Mouse (Mus musculus): Measurements from ENCODE around the gene Hexdc. TPM values are rescaled to one million over a fixed set of nuclear protein-coding genes. Genes with fewer than 3 reads are reported as not detected.

Gene Hexdc
- 2.9 and 3.4 TPM in 2 replicates for polyA plus RNA-seq (2012)

GRCm38 (mm10) chr11:121204161-121205006 lies at the start of gene Hexdc, which contains the start of gene Ogfod3:
TSS of gene Hexdc (plus strand) at chr11:121204433.
TSS of gene Ogfod3 (minus strand) at chr11:121204711.
- no peak for TF ChIP-seq GATA1 (IDR thresholded peaks at IDR 0.05; ENCODE audit: low read length)

- TF ChIP-seq GATA1 (IDR thresholded peaks at IDR 0.05; ENCODE audit: low read length): no peak
Observed at GRCm38 (mm10) chr11:121156411-121156891, 47.8 kb upstream of the Hexdc start.

- no peak for TF ChIP-seq GATA1 (IDR thresholded peaks at IDR 0.05; ENCODE audit: low read length)
Observed at GRCm38 (mm10) chr11:121159971-121160370, 44.3 kb upstream of the Hexdc start, which contains the start of gene Uts2r. TSS of gene Uts2r (plus strand) at chr11:121160271.

GRCm38 (mm10) chr11:121160636-121161346 lies 43.4 kb upstream of the Hexdc start:
- TF ChIP-seq GATA1 (IDR thresholded peaks at IDR 0.05; ENCODE audit: low read length): no peak

GRCm38 (mm10) chr11:121163751-121164150 lies 40.5 kb upstream of the Hexdc start:
- no peak for TF ChIP-seq GATA1 (IDR thresholded peaks at IDR 0.05; ENCODE audit: low read length)

GRCm38 (mm10) chr11:121173203-121173602 lies 31.0 kb upstream of the Hexdc start:
- no peak for TF ChIP-seq GATA1 (IDR thresholded peaks at IDR 0.05; ENCODE audit: low read length)

- TF ChIP-seq GATA1 (IDR thresholded peaks at IDR 0.05; ENCODE audit: low read length): no peak
Observed at GRCm38 (mm10) chr11:121174234-121174633, 30.0 kb upstream of the Hexdc start.

GRCm38 (mm10) chr11:121176285-121177270 lies 27.7 kb upstream of the Hexdc start:
- TF ChIP-seq GATA1 (IDR thresholded peaks at IDR 0.05; ENCODE audit: low read length): no peak

- no peak for TF ChIP-seq GATA1 (IDR thresholded peaks at IDR 0.05; ENCODE audit: low read length)
Observed at GRCm38 (mm10) chr11:121189681-121190080, 14.6 kb upstream of the Hexdc start.

- no peak for TF ChIP-seq GATA1 (IDR thresholded peaks at IDR 0.05; ENCODE audit: low read length)
Observed at GRCm38 (mm10) chr11:121192742-121193141, 11.5 kb upstream of the Hexdc start.

- no peak for TF ChIP-seq GATA1 (IDR thresholded peaks at IDR 0.05; ENCODE audit: low read length)
Observed at GRCm38 (mm10) chr11:121193415-121193814, 10.8 kb upstream of the Hexdc start.

GRCm38 (mm10) chr11:121198622-121199021 lies 5.6 kb upstream of the Hexdc start:
- TF ChIP-seq GATA1 (IDR thresholded peaks at IDR 0.05; ENCODE audit: low read length): no peak

GRCm38 (mm10) chr11:121199851-121200250 lies 4.4 kb upstream of the Hexdc start:
- no peak for TF ChIP-seq GATA1 (IDR thresholded peaks at IDR 0.05; ENCODE audit: low read length)

GRCm38 (mm10) chr11:121200781-121201180 lies 3.5 kb upstream of the Hexdc start:
- TF ChIP-seq GATA1 (IDR thresholded peaks at IDR 0.05; ENCODE audit: low read length): no peak
